Mouse (Mus musculus) embryonic stem cell, embryonic (primary cell): ENCODE results near the gene Nat14.

Experiments
- CTCF ChIA-PET, 4 experiments: fragments of 300-600 bp in 2 of 4; fragments of 350-600 bp in 2 of 4; sonication (Branson Sonifier 250); formaldehyde crosslinking; loops; one replicate each; lab custom pipeline; 2022; ENCODE audit warnings: inconsistent platforms in 2 of 4; lab: Charles Lee
- POLR2A ChIA-PET, 4 experiments: fragments of 300-600 bp in 2 of 4; fragments of 350-600 bp in 2 of 4; sonication (Branson Sonifier 250); formaldehyde crosslinking; loops; one replicate each; lab custom pipeline; 2022; ENCODE audit warnings: antibody characterized with exemption in 4 of 4, inconsistent platforms in 1 of 4; lab: Charles Lee

Nat14 gene

DNA sequence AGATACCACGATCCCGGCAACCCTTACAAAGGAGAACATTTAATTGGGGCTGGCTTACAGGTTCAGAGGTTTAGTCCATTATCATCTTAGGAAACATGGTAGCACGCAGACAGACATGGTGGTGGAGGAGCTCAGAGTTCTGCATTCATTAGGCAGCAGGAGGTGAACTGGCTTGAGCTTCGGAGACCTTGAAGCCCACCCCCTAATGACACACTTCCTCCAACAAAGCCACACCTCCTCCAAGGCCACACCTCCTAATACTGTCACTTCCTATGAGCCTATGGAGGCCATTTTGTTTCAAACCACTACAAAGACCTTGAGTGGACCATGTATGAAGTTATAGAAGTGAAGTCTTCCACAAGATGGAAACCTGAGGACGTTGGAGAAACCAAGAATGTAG lies 9.6 kb upstream of the Nat14 start:
- CTCF ChIA-PET = interaction anchor here (0.6 to 3.0 kb wide), 47 partner anchors 9 to 1745 kb away, joined by 3 to 63 read pairs (median 6); partner anchors contain the start of genes Isoc2a (in 2 of the 4), Ssc5d (in 2 of the 4), Cox6b2 (in 1 of the 4) and Dnaaf3 (in 1 of the 4)

DNA sequence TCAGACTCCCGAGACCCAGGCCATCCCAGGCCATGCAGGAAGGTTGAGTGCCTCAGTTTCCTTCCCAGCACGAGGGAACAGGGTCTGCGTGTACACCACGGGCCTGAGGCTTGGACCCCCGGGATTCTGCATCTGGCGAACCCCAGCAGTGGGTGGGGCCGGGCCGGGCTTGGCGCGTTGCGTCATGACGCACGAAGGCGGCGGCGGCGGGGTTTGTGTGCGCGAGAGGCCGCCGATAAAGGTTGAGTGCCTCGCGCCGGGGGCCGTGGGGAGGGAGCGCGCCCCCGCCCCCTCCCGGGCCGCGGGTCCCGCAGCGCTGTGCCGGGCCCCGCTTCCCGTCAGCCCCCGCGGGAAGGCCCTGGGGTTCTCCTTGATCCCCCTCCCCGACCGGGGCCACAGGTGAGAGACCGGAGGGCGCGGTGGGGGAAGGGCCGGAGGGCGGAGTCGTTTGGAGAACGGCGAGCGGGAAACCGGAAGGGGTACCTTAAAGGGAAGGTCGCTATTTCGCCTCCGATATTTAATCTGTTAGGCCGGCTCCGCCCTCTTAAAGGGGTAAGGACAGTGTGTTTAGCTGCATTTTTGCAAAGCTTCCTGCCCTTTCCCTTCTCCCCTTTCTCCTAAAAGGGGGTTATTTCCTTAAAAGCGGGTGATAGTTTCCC lies 6.7 kb upstream of the Nat14 start, which contains the start of gene Zfp628:
Gene Zfp628 (plus strand): TSS at position 211 of the 659 bp plus-strand sequence.
- ChIA-PET CTCF (interaction anchor here in 3 of 4 experiments (0.7 to 1.7 kb wide), 7 partner anchors 14 to 188 kb away, joined by 3 to 6 read pairs (median 3); no protein-coding TSS in a partner anchor), POLR2A (interaction anchor here (0.5 to 15.6 kb wide), 71 partner anchors 8 to 1222 kb away, joined by 3 to 130 read pairs (median 4); partner anchors contain the start of genes Cox6b2 (in 3 of the 4), Fiz1 (in 3 of the 4), Gm44973 (in 3 of the 4) and Shisa7 (in 3 of the 4))

More for the DNA sequence above, 9.6 kb upstream of the Nat14 start:
- POLR2A ChIA-PET = interaction anchor here (0.5 to 8.8 kb wide), 109 partner anchors 8 to 1523 kb away, joined by 3 to 130 read pairs (median 6); partner anchors contain the start of genes Cox6b2 (in 4 of the 4), Hspbp1 (in 3 of the 4), Isoc2a (in 3 of the 4) and Nat14 (in 3 of the 4)

GRCm38 (mm10) chr7:4915669-4916416 lies 6.0 kb upstream of the Nat14 start:
- ChIA-PET POLR2A (interaction anchor here (0.5 to 15.6 kb wide), 59 partner anchors 8 to 1223 kb away, joined by 3 to 130 read pairs (median 5); partner anchors contain the start of genes Fiz1 (in 3 of the 4), Gm44973 (in 3 of the 4), Shisa7 (in 3 of the 4) and Ube2s (in 3 of the 4)), CTCF (interaction anchor here in 3 of 4 experiments (0.7 to 1.7 kb wide), 6 partner anchors 15 to 25 kb away, joined by 3 to 6 read pairs (median 4); no protein-coding TSS in a partner anchor)

DNA sequence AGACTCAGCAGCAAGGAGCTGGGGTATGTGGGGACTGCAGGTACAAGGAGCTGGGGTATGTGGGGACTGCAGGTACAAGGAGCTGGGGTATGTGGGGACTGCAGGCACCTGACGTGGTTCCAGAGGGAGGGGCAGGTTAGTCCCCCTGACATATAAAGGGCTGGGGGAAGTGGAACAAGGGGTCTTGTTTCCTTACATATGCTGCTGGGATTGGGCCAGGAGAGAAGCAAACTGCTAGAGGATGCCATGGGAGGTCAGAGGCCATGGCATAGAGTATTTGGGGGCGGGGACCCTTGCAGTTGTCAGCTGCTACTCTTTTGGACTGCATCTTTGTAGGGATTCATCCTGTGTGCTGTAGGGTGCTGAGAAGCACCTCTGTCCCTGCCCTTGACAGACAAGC lies 4.3 kb upstream of the Nat14 start:
- ChIA-PET POLR2A (interaction anchor here in 3 of 4 experiments (0.8 to 15.6 kb wide), 6 partner anchors 9 to 165 kb away, joined by 3 to 118 read pairs (median 3); partner anchors contain the start of genes Cox6b2 (in 1 of the 3), Rpl28 (in 1 of the 3) and Ube2s (in 1 of the 3)), CTCF (interaction anchor here in 1 of 4 experiments (0.6 kb wide), 1 partner anchor 17 kb away, joined by 3 read pairs; no protein-coding TSS in a partner anchor)

DNA sequence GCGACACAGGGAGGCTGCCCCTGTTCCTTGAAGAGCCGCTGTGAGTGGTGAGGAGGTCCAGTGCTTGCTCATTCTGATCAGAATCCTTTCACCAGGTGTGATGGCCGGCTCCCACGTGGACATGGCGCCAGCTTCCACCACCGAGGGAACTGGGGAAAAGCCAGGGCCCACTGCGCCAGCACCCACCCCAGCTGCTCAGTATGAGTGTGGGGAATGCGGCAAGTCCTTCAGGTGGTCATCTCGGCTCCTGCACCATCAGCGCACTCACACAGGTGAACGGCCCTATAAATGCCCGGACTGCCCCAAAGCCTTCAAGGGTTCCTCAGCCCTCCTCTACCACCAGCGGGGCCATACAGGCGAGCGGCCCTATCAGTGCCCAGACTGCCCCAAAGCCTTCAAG lies 3.1 kb upstream of the Nat14 start:
- ChIA-PET CTCF (interaction anchor here (0.6 to 1.7 kb wide), 4 partner anchors 16 to 22 kb away, joined by 3 to 4 read pairs (median 3); no protein-coding TSS in a partner anchor), POLR2A (interaction anchor here in 3 of 4 experiments (0.6 to 15.6 kb wide), 15 partner anchors 8 to 1273 kb away, joined by 3 to 118 read pairs (median 5); partner anchors contain the start of genes Fiz1 (in 2 of the 3), Ube2s (in 2 of the 3), Zfp524 (in 2 of the 3) and Gm44973 (in 1 of the 3))

- ChIA-PET CTCF (interaction anchor here (0.6 to 1.7 kb wide), 8 partner anchors 14 to 411 kb away, joined by 3 to 6 read pairs (median 3); no protein-coding TSS in a partner anchor), POLR2A (interaction anchor here (0.6 to 15.6 kb wide), 27 partner anchors 8 to 1338 kb away, joined by 3 to 118 read pairs (median 4); partner anchors contain the start of genes Rpl28 (in 2 of the 4), Tmem238 (in 2 of the 4), Ube2s (in 2 of the 4) and Cox6b2 (in 1 of the 4))
These were observed 2.7 kb upstream of the Nat14 start for GRCm38 (mm10) chr7:4919096-4919495.

DNA sequence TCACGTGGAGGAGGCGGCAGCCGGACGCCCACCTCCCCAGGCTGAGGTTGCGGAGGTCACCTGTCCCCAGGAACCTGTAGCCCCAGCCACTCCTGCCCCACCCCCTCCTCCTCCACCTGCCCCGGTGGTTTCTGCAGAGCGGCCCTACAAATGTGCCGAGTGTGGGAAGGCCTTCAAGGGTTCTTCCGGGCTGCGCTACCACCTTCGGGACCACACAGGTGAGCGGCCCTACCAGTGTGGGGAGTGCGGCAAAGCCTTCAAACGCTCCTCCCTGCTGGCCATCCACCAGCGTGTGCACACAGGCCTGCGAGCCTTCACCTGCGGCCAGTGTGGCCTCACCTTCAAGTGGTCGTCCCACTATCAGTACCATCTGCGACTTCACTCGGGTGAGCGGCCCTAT lies 1.9 kb upstream of the Nat14 start:
- ChIA-PET POLR2A (interaction anchor here (0.6 to 15.6 kb wide), 32 partner anchors 8 to 1339 kb away, joined by 3 to 118 read pairs (median 5); partner anchors contain the start of genes Ube2s (in 4 of the 4), Rpl28 (in 3 of the 4), Cox6b2 (in 2 of the 4) and Hspbp1 (in 2 of the 4)), CTCF (interaction anchor here in 2 of 4 experiments (0.6 to 4.6 kb wide), 10 partner anchors 8 to 412 kb away, joined by 3 to 43 read pairs (median 4); partner anchors contain the start of gene Ube2s (in 1 of the 2))

GRCm38 (mm10) chr7:4920496-4920895 lies 1.3 kb upstream of the Nat14 start:
- ChIA-PET CTCF (interaction anchor here in 3 of 4 experiments (0.5 to 4.6 kb wide), 6 partner anchors 9 to 189 kb away, joined by 3 to 43 read pairs (median 4); partner anchors contain the start of gene Ube2s (in 1 of the 3)), POLR2A (interaction anchor here (0.6 to 15.6 kb wide), 35 partner anchors 9 to 235 kb away, joined by 3 to 118 read pairs (median 5); partner anchors contain the start of genes Ube2s (in 4 of the 4), Rpl28 (in 3 of the 4), Cox6b2 (in 2 of the 4) and Gm44973 (in 2 of the 4))

DNA sequence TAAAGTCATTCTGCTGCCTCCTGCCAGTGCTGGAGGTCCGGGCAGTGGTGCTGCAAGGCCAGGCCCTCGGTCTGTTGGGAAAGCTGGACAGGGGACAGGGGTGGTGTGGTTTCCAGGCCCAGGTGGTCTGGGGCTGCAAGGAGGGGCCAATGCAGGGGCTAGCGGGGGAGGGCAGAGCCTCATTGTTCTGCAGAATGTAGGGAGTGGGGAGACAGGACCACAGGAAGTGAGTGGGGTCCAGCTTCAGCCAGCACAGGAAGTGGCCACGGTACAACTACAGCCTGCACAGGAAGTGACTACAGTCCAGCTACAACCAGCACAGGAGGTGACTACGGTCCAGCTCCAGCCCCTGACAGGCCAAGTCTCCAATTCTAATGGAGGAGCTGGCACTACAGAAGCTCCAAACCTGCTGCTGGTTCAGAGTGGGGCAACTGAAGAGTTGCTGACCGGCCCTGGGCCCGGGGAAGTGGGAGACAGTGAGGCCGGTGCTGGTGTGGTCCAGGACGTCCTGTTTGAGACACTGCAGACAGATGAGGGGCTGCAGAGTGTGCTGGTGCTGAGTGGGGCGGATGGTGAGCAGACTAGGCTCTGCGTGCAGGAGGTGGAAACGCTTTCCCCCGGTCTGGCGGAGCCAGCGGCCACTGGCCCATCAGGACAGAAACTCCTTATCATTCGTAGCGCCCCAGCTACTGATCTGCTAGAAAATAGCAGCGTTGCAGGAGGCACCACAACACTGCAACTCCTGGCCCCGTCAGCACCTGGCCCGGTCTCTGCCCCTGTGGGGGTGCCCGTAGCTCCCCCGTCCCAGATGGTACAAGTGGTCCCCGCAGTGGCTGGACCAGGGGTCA lies 628 bp upstream of the Nat14 start:
- ChIA-PET POLR2A (interaction anchor here in 3 of 4 experiments (0.6 to 15.6 kb wide), 40 partner anchors 9 to 379 kb away, joined by 3 to 118 read pairs (median 5); partner anchors contain the start of genes Ube2s (in 3 of the 3), Cox6b2 (in 2 of the 3), Gm44973 (in 2 of the 3) and Hspbp1 (in 2 of the 3)), CTCF (interaction anchor here (0.5 to 4.6 kb wide), 7 partner anchors 9 to 188 kb away, joined by 3 to 43 read pairs (median 5); no protein-coding TSS in a partner anchor)

DNA sequence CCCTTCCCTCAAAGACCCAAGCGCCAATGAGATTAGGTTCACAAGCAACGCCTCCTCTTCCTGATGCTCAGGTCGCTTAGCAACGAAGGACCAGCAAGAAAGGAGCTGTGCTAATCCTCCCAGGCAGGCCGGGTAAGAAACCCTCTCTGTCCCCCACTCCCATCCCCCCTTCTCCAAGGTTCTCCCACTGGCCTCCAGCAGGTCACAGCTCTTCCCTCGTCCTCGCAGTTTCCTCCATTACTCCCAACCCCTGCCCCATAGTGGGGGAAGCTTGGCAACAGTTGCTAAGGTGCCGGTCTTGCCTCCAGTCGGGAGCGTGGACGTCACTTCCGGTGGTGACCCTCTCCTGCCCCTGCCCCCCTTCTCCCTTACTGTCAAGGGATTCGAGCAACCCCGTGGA lies 680 bp downstream of the Nat14 start:
- ChIA-PET CTCF (interaction anchor here (0.5 to 4.6 kb wide), 11 partner anchors 11 to 142 kb away, joined by 3 to 43 read pairs (median 5); no protein-coding TSS in a partner anchor), POLR2A (interaction anchor here (0.6 to 15.6 kb wide), 49 partner anchors 8 to 929 kb away, joined by 3 to 118 read pairs (median 5); partner anchors contain the start of genes Gm44973 (in 3 of the 4), Ube2s (in 3 of the 4), Cox6b2 (in 2 of the 4) and Fiz1 (in 2 of the 4))

GRCm38 (mm10) chr7:4922931-4923565 lies 1.2 kb downstream of the Nat14 start:
- ChIA-PET CTCF (interaction anchor here (0.5 to 4.6 kb wide), 16 partner anchors 10 to 131 kb away, joined by 3 to 43 read pairs (median 4); no protein-coding TSS in a partner anchor), POLR2A (interaction anchor here (0.5 to 15.6 kb wide), 53 partner anchors 7 to 930 kb away, joined by 3 to 118 read pairs (median 5); partner anchors contain the start of genes Ube2s (in 3 of the 4), Zfp628 (in 3 of the 4), Cox6b2 (in 2 of the 4) and Fiz1 (in 2 of the 4))

GRCm38 (mm10) chr7:4923586-4924364 lies 1.9 kb downstream of the Nat14 start:
- CTCF ChIA-PET = interaction anchor here in 3 of 4 experiments (0.5 to 4.6 kb wide), 13 partner anchors 10 to 130 kb away, joined by 3 to 43 read pairs (median 4); partner anchors contain the start of gene Ube2s (in 1 of the 3)
- POLR2A ChIA-PET = interaction anchor here (0.5 to 15.6 kb wide), 38 partner anchors 8 to 799 kb away, joined by 3 to 118 read pairs (median 8); partner anchors contain the start of genes Ube2s (in 3 of the 4), Zfp628 (in 3 of the 4), Gm44973 (in 2 of the 4) and Isoc2a (in 2 of the 4)

DNA sequence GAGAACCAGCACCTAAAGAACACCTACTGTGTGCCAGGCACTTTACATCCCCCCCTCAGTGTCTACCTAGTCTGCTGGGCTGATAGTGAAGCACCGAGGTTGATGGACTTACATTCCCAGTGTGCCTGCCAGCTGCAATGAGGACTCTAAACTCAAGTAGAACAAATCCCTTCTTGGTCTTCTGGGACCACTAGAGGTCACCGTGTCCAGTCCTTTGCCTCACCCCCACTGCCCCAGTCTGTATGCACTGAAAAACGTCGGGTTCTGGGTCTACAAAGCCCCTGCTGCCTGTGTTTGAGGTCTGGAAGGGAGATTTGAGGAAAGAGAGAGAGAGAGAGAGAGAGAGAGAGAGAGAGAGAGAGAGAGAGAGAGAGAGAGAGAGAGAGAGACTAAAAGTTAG lies 2.7 kb downstream of the Nat14 start:
- CTCF ChIA-PET = interaction anchor here (0.7 to 4.6 kb wide), 9 partner anchors 9 to 112 kb away, joined by 3 to 43 read pairs (median 4); partner anchors contain the start of gene Ube2s (in 1 of the 4)
- POLR2A ChIA-PET = interaction anchor here in 3 of 4 experiments (0.6 to 15.6 kb wide), 19 partner anchors 9 to 172 kb away, joined by 3 to 118 read pairs (median 14); partner anchors contain the start of genes Ube2s (in 2 of the 3), Cox6b2 (in 1 of the 3), Isoc2a (in 1 of the 3) and Rpl28 (in 1 of the 3)
